Mouse (Mus musculus): ENCODE data around the gene Dclk3.

Dclk3 gene

GRCm38 (mm10) chr9:111490583-111490982 lies 51.7 kb downstream of the Dclk3 start:
- no peak for DNase-seq (ENCODE audit: low spot score)

DNA sequence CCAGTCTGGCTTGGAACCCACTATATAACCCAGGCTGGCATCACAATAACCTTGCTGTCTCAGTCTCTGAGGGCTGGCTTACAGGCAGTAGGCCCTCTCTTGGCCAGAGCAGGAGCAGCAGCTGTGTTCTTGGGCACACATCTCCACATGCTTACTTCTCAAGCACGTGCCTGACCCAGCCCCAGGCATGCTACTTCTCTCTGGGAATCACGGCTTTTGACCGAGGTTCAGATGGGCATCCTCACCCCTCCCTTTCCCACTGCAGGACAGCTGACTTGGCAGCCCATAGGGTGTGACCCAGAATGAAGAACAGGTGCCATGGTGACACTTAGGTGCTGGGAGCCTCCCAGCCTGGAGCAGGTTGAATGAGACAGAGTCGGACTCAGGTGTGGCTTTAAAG lies 52.4 kb downstream of the Dclk3 start:
- no peak for DNase-seq (ENCODE audit: low spot score)

DNA sequence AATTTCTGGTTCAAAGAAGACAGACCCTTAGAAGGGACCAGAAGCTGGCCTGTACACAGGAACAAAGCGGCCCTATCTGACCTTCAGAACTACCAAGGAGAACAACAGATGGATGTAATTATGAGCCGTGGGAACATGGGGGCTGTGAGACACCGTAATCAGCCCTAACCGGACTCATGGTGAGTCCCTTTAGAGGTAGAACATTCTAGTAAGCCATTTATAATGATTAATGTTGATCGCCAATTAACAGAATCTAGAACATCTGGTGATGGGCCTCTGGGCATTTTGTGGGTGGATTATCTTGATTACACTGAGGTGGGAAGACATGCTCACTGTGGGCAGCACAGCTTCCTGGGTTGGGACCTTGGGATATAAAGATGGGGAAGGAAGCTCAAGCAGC lies 54.6 kb downstream of the Dclk3 start:
- no peak for DNase-seq (ENCODE audit: low spot score)

- DNase-seq (ENCODE audit: low spot score), result peak; percentile 16
Observed at GRCm38 (mm10) chr9:111495561-111495960, 56.7 kb downstream of the Dclk3 start.

DNA sequence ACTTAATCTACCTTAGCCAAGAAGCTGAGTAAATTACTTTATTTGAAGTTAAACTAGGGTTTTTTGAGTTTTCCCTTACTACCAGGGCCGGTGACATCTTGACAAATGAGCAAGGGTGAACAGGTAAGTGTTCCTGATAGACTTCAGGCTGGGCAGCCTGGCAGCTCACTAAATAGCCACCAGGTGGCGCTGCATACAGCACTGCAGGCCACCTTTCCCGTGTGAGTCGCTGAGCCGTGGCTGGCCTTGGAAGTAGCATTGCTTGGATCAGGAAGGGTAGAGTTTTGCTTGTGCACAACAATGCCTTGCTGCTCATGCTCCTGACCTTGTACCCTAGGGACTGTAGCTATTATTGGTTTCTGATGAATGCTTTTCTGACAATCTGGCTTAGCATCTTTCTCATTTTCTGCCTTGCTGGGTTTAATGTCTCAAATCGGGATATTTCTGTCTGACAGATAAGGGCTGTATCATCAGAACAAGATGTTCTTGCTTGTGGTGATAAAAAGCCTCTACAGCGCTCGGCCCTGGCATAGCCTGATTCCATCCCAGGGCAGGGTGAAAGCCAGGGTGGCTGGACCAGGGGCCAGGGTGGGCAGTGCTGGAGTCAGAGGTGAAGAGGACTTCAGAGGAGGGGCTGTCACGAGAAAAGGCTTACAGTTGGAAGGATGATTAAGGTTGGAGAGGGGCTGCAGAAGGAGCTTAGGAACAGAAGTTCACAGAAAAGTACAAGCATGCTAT lies 58.4 kb downstream of the Dclk3 start:
- DNase-seq (ENCODE audit: low spot score), result peak; percentile 70

- no peak for DNase-seq (ENCODE audit: low spot score)
Observed at GRCm38 (mm10) chr9:111500211-111500610, 61.3 kb downstream of the Dclk3 start.

DNA sequence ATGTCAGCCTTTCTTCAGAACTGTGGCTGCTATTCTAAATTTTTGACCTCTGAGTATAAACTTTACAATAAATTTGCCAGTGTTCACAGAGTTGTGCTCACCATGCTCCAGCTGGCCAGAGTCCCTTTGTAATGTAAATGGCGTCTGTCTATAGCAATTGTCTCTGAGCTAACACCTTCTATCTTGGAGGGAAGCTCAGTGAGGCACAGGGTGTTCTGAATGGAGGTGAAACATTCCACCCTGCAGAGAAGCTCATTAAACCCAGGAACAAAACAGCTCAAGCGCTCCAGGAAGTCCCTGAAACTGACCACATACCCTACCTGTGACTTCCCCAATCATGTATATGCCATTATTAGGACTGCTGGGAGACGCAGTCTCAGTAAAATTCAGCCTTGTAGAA lies 67.2 kb downstream of the Dclk3 start:
- DNase-seq (ENCODE audit: low spot score), result no peak

DNA sequence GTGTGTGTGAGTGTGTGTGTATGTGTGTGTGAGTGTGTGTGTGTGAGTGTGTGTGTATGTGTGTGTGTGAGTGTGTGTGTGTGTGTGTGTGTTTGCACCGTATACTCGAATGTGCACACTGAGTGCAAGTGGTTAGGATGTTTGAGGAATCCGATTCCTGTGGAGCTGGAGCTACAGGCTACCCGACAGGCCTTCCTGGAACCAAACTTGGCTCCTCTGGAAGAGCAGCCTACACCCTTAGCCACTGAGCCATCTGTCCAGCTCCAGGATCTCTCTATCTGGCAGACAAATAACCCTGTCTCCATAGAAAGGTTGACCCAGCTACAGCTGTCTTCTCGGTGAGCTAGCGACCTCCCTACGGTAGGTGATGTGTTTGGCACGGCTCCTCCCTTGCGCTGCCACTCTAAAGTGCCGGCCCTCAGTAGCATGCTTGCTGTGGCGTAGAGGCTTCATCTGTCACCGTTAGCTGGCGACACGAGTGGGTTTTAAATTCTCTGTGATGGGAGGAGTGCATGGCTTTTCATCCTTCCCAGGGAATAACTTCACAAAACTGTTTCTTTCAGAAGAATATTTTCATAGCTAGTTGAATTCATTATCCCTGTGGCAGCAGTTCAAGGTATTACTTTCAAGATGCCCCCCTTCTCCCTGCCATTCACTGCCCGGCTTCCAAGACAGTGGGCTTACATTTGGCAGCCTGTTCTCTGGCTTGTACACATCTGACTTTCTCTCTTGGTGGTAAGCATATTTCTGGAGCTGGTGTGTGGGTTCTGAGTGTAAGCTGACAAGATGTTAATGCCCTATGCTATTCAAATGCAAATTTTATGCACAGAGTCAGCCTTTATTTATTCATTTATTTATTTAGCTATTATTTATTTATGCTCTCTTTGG lies 75.9 kb downstream of the Dclk3 start:
- no peak for DNase-seq (ENCODE audit: low spot score)

DNA sequence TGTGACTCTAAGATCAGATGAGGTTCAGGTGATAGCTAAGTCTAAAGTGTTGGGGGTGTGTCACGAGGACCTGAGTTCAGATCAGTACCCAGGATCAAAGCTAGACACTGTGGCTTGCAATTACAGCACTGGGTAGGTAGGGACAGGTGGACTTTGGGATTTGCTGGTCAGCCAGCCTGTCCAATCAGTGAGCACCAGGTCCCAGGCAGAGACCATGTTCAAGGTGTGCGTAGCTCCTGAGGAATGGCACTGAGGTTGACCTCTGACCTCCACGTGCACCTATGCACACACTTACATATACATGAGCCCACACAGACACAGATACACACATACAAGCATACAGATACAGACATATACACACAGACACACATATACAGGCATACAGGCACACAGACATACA lies 76.7 kb downstream of the Dclk3 start:
- DNase-seq (ENCODE audit: low spot score), result no peak

- DNase-seq (ENCODE audit: low spot score), result no peak
Observed at GRCm38 (mm10) chr9:111522226-111522625, 83.3 kb downstream of the Dclk3 start.

DNA sequence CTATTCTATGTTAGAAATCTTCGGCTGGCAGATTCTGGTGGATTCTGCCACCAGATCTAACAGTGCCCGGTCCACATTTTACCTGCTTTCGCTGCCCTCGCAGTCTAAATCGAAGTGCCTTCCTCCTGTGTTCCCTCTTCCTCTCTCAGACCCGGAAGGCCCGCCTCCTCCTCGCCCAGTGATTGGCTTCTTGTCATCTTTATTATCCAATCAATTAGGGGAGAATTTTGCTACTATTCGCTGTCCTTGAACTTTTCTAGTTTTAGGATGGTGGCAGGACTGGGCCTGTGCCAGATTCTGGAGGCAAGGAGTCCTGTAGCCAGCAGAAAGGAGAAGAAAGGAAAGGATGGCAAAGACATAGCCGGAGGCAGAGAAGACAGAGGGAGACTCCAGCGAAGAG lies 84.2 kb downstream of the Dclk3 start:
- peak; percentile 60 for DNase-seq (ENCODE audit: low spot score)

DNA sequence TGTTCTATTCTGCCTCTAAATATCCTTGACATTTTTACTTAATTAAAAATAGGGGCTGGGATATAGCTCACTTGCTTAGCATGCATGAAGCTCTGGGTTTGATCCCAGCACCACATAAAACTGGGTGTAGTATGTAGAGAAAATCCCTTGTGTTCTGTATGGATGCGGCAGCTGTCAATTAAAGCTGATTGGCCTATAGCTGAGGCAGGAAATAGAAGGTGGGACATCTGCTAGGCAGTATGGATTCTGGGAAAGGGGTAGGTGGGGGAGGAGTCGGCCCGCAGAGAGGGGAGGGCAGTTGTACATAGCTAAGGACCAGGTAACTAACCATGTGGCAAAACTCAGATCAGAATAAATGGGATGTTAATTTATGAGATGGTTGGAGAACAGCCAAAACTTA lies 85.0 kb downstream of the Dclk3 start:
- no peak for DNase-seq (ENCODE audit: low spot score)

GRCm38 (mm10) chr9:111534744-111535423 lies 96.0 kb downstream of the Dclk3 start:
- no peak for DNase-seq (ENCODE audit: low spot score)

DNA sequence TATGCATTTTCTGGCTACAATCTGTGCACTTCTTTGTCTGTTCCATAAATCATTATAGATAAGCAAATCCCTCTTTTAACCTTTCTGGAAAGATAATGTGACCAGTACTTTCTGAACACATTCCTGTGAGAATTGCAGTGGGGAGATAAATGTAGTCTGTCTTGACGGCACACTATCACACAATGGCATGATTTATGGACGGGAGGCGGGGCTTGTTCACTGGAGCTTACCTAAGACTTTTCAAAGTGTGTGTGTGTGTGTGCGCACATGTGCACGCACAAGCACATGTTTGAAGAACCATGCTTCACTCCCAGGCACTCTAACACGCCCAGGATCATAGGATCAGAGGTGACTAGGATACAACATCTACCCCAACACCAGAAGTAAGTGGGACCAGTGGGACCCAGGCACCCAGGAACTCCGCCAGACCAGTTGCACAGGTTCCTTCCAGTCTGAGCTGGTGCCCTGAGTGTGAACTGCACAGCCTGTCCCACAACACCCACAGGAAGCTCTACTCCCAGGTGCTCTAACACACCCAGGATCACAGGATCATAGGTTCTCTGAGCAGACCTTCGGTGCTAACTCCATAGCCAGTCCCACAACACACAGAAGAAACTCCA lies 96.7 kb downstream of the Dclk3 start:
- DNase-seq (ENCODE audit: low spot score), result no peak
